Mouse (Mus musculus) thymus, adult 2 months (tissue): ENCODE measurements around the gene Pbld2. TPM values are rescaled to one million over a fixed set of nuclear protein-coding genes. Genes with fewer than 3 reads are reported as not detected.

Experiments used
- DNase-seq: peaks from one replicate; pipeline ENCODE4 v3.0.0; 2021
- H3K27ac ChIP-seq: fragments of 200-500 bp; 2 replicates; pipeline ENCODE4 v1.5.1; 2012; ENCODE audit warnings: low read length, control low read depth; ENCODE audit not compliant: control insufficient read depth, insufficient read depth
- H3K27me3 ChIP-seq: fragments of 200-500 bp; 2 replicates; pipeline ENCODE4 v1.6.1; 2012; ENCODE audit warnings: mild to moderate bottlenecking, low read length, moderate library complexity, mixed read lengths; ENCODE audit not compliant: control insufficient read depth, insufficient read depth
- H3K36me3 ChIP-seq: fragments of 200-500 bp; 2 replicates; pipeline ENCODE4 v1.6.1; 2012; ENCODE audit warnings: mild to moderate bottlenecking, low read length, moderate library complexity; ENCODE audit not compliant: control insufficient read depth, insufficient read depth
- H3K4me1 ChIP-seq: fragments of 200-500 bp; replicated peaks from 2 replicates; pipeline ENCODE4 v1.6.1; 2012; ENCODE audit warnings: low read length; ENCODE audit not compliant: control insufficient read depth, insufficient read depth
- H3K4me3 ChIP-seq: fragments of 200-500 bp; 2 replicates; pipeline ENCODE4 v1.5.1; 2012; ENCODE audit warnings: mild to moderate bottlenecking, low read length, control low read depth, moderate library complexity; ENCODE audit not compliant: control insufficient read depth, insufficient read depth
- CTCF ChIP-seq: fragments of 200-500 bp; IDR thresholded peaks from 2 replicates; pipeline ENCODE4 v1.5.1; 2012; ENCODE audit warnings: mild to moderate bottlenecking, control low read depth, low read length, moderate library complexity, borderline replicate concordance; ENCODE audit not compliant: control insufficient read depth, poor library complexity, insufficient read depth; ENCODE audit errors: extremely low read depth
- POLR2A ChIP-seq: fragments of 200-500 bp; IDR thresholded peaks from 2 replicates; pipeline ENCODE4 v1.6.1; 2012; ENCODE audit warnings: mild to moderate bottlenecking, low read length, control low read depth, moderate library complexity; ENCODE audit not compliant: control insufficient read depth, poor library complexity, insufficient read depth; ENCODE audit errors: extremely low read depth
- WGBS: fragments of 180-500 bp; shearing (Covaris S2); methylation state at CpG from one replicate; pipeline ENCODE4 v1.1.7; 2018; 5-methylcytosine and 5-hydroxymethylcytosine counted together
- polyA plus RNA-seq: library from polyadenylated mRNA; depleted of rRNA; stranded (reverse); fragments of >200 nt; gene quantifications from 2 replicates; pipeline ENCODE4 v1.2.3, GENCODE M21; 2012

Pbld2 gene
- polyA plus RNA-seq, 1 experiment: 0.62 TPM

DNA sequence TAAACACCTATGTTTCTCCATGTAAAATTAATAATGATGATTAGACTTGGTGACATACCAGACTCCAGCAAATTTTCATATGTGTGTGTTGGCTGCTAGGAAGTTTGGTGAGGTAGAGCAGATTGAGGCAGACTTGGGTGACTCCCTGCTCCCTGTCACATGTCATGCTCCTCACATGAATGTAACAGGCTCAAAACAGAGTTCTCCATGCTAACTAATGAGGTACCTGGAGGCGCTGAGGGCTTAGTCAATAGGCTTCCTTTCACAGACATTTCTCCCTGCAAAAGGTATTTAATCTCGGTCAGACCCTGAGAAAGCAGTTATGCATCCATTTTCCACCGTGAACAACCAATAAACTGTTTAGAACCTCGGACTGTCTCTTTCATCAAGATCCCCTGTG is 4.3 kb downstream of the Pbld2 start:
- Histone ChIP-seq H3K27ac (no peak overlapping the region), H3K4me3 (no peak overlapping the region), H3K27me3 (no peaks in the 10 kb centered on the region), H3K36me3 (no peaks in the 10 kb centered on the region), H3K4me1 (peaks cover 4% of the 10 kb centered on the region)
- TF ChIP-seq CTCF: no peak
- no peak for TF ChIP-seq POLR2A
- DNase-seq: no peak
- 97% methylated on average over 4 of the region's 4 CpGs for WGBS

DNA sequence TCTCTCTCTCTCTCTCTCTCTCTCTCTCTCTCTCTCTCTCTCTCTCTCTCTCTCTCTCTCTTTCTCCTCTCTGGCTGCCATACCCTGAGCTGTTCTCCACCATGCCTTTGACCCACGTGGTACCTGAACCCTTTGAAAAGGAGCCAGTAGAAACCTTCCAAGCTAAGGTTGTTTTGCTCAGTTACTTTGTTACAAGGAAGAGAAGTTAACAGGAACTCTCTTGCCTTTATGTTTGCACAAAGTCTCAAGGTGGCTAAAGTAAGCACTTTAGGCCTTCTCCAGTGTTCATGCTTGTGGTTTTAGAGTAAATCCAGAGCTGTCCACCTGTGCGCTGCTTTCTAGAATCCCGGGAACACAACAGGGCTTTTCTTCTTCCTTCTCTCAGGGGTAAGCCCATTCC is 8.2 kb downstream of the Pbld2 start:
- Histone ChIP-seq H3K27ac (no peak overlapping the region), H3K4me1 (no peaks in the 10 kb centered on the region), H3K36me3 (no peaks in the 10 kb centered on the region), H3K4me3 (no peak overlapping the region), H3K27me3 (no peaks in the 10 kb centered on the region)
- WGBS: 86% methylated on average over 3 of the region's 3 CpGs
- TF ChIP-seq CTCF: no peak
- no peak for TF ChIP-seq POLR2A
- no peak for DNase-seq

- DNase-seq: no peak
- no peak overlapping the region for H3K27ac ChIP-seq
- no peak overlapping the region for H3K4me3 ChIP-seq
- TF ChIP-seq POLR2A (no peak), CTCF (no peak)
- H3K4me1 ChIP-seq: no peaks in the 10 kb centered on the region
- no peaks in the 10 kb centered on the region for H3K36me3 ChIP-seq
- 97% methylated on average over 3 of the region's 3 CpGs for WGBS
- no peaks in the 10 kb centered on the region for H3K27me3 ChIP-seq
These were observed 8.8 kb downstream of the Pbld2 start for GRCm38 (mm10) chr10:63032956-63033355.

DNA sequence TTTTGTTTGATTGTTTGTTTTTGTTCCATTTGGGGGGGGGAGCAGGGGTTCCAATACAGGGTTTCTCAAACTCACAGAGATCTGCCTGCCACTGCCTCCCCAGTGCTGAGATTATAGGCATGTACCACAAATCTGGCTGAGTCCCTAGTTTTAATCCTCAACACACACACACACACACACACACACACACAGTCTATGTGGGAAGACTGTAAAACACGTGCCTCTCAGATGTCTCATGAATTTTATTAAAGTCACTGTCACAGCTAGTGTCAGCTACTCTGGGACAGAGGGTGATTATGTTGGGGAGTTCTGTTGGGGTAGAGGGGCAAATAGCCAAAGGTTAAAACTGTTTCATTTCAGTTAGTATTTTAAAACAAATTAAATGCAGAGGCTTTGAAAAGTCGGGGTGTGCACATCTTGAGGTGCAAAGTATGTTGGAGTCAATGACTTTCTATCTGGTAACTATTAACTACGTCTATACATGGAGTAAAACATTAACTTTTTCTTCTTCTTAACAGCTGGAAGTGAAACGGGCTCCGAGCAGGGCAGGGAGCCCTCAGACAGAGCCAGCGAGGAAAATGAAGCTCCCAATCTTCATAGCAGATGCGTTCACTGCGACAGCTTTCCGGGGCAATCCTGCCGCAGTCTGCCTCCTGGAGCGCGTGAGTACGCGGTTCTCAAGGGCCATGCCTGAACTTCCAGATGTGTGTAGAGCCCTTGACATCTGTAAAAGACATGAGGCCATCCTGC is 14.6 kb downstream of the Pbld2 start:
- Histone ChIP-seq H3K36me3 (no peaks in the 10 kb centered on the region), H3K27ac (no peak overlapping the region), H3K27me3 (no peaks in the 10 kb centered on the region), H3K4me3 (no peak overlapping the region), H3K4me1 (no peaks in the 10 kb centered on the region)
- DNase-seq: no peak
- TF ChIP-seq POLR2A (no peak), CTCF (no peak)
- WGBS: 94% methylated on average over 14 of the region's 14 CpGs

DNA sequence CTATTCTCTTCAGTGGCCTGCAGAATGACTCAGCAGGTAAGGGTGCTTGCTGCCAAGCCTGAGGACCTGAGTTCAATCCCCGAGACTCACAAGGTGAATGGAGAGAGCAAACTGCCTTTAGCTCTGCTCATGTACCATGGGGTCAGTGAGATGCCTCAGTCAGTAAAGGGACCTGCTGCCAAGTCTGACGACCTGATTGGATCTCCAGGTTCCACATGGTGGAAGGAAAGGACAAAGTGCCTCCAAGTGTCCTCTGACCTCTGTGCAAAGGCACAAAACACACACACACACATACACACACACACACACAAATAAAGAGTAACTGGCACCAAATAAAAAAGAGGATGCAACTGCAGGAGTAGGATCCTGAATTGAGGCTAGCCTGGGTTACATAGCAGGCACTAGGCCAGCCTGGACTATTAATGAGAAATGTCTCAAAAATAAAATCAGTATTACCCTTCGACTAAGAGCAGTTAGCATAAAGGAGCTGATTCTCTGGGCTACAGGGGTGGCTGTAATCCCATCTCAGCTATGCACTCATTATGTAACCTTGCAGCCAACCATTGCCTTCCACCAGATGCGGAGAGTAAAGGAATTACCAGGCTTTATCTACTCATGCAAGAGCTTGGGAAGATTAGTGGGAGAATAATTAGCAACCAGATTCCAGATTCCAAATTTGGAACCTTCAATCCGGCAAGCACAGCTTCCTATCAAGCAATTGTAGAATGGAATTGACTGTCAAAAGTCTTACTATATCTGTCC is 15.9 kb downstream of the Pbld2 start:
- no peak for TF ChIP-seq CTCF
- no peak for TF ChIP-seq POLR2A
- Histone ChIP-seq H3K27ac (no peak overlapping the region), H3K4me1 (no peaks in the 10 kb centered on the region), H3K4me3 (no peak overlapping the region), H3K36me3 (no peaks in the 10 kb centered on the region), H3K27me3 (no peaks in the 10 kb centered on the region)
- no peak for DNase-seq
- 91% methylated on average over 5 of the region's 5 CpGs for WGBS

DNA sequence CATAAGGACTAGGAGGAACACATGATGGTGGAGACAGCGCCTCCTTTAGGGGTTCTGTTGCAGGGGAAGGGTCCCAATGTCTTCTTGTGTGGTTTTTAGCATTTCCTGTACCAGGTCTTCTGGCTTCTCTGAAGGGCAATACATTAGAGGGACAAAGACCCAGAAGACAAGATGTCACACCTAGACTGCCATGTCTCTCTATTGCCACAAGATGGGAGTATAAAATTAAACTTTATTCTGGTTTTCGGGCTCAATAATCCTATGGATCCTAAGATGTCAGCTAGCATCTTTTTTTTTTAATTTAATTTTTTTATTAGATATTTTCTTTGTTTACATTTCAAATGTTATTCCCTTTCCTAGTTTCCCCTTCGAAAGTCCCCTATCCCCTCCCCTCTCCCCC is 19.0 kb downstream of the Pbld2 start:
- TF ChIP-seq POLR2A (no peak), CTCF (no peak)

GRCm38 (mm10) chr10:63047751-63048150 is 23.6 kb downstream of the Pbld2 start:
- Histone ChIP-seq H3K27ac (no peak overlapping the region), H3K4me1 (no peaks in the 10 kb centered on the region), H3K27me3 (no peaks in the 10 kb centered on the region), H3K4me3 (no peak overlapping the region), H3K36me3 (no peaks in the 10 kb centered on the region)
- TF ChIP-seq POLR2A (no peak), CTCF (no peak)
- 59% methylated on average over 8 of the region's 8 CpGs for WGBS
- no peak for DNase-seq

More for the DNA sequence above, 19.0 kb downstream of the Pbld2 start:
- Histone ChIP-seq H3K4me3 (no peak overlapping the region), H3K27me3 (no peaks in the 10 kb centered on the region), H3K36me3 (no peaks in the 10 kb centered on the region), H3K4me1 (no peaks in the 10 kb centered on the region), H3K27ac (no peak overlapping the region)
- 59% methylated on average over 3 of the region's 3 CpGs for WGBS
- no peak for DNase-seq
